Mouse (Mus musculus): ENCODE measurements around the gene Tigit. TPM values are rescaled to one million over a fixed set of nuclear protein-coding genes. Genes with fewer than 3 reads are reported as not detected.

Gene Tigit
- polyA plus RNA-seq (2015; fragmentation: Nextera tagmentation; extraction: Ambion mirVana): not detected in 2 replicates

DNA sequence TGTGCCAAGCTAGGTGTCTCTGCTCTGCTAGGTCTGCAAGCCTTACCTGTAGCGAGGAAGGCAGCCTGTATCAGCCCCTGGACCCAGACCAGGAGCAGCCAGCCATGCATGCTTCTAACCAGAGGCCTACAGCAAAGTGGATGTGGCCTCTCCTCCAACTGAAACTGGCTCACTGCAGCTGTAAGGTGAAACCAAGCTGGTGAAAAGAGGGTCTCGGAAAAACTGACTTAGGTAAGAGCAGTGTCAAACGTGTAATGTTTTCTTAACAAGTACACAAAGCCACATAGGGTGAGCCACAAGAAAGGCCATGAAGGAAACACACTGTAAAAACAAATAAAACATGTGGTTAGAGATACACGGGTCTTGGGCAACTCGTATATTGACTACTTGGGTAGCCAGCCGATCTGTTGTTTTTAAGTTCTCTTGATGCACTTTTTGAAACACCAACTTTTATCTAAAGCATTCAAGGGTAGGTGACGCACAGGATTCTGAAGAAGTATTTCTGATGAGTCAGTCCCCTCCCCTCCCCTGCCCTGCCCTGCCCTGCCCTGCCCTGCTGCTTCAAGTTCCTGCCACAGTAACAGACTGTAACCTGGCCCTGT is at the start of gene Tigit:
Gene Tigit, minus strand, starts transcription at position 169 of the 602 bp plus-strand sequence.
- no peak within 1 kb of the TSS for H3K4me2 ChIP-seq (ENCODE audit: low read depth, low read length)
- H3K9ac ChIP-seq (ENCODE audit: low read depth, low read length): no peak within 1 kb of the TSS
- H3K27ac ChIP-seq (ENCODE audit: low read length): no peak within 1 kb of the TSS
- no peak within 1 kb of the TSS for H3K4me3 ChIP-seq (ENCODE audit: low read depth, low read length)
- no peaks in the 10 kb centered on the region for H3K9me3 ChIP-seq (replicated peaks; ENCODE audit: control insufficient read depth, low read length)
- H3K4me1 ChIP-seq (ENCODE audit: control insufficient read depth, low read depth, low read length): no peaks in the 10 kb centered on the region
- 47% methylated on average over 7 of the region's 7 CpGs for WGBS (ENCODE audit: insufficient replicate concordance)
- ATAC-seq (ENCODE audit: low read depth): no peak
- no peaks in the 10 kb centered on the region for H3K36me3 ChIP-seq (ENCODE audit: control insufficient read depth, insufficient read depth)
- no peaks in the 10 kb centered on the region for H3K27me3 ChIP-seq (ENCODE audit: control insufficient read depth, insufficient read depth, low read depth, low read length)

DNA sequence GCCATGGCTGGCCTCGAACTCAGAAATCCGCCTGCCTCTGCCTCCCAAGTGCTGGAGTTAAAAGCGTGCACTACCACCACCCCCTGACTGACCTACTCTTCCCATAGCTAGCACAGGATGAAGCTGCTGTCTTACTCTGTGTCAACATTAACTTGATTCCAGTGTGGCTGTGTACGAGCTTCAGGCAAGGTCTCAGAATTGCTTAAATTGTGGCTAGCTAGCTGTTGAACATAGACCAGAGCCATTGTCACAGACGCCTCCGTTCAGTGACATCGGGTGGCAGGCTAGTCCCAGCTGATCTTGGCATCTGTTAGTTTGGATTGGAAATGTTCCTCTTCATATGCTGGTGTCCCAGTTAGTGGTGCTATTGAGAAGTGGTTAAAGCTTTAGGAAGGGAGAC is 47.4 kb upstream of the Tigit start:
- Histone ChIP-seq H3K4me2 (ENCODE audit: low read depth, low read length) (no peak overlapping the region), H3K27me3 (ENCODE audit: control insufficient read depth, insufficient read depth, low read depth, low read length) (no peaks in the 10 kb centered on the region), H3K9ac (ENCODE audit: low read depth, low read length) (no peak overlapping the region), H3K27ac (ENCODE audit: low read length) (no peak overlapping the region), H3K36me3 (ENCODE audit: control insufficient read depth, insufficient read depth) (no peaks in the 10 kb centered on the region), H3K4me3 (ENCODE audit: low read depth, low read length) (no peak overlapping the region), H3K9me3 (replicated peaks; ENCODE audit: control insufficient read depth, low read length) (no peaks in the 10 kb centered on the region), H3K4me1 (ENCODE audit: control insufficient read depth, low read depth, low read length) (no peaks in the 10 kb centered on the region)
- 69% methylated on average over 7 of the region's 7 CpGs for WGBS (ENCODE audit: insufficient replicate concordance)
- ATAC-seq (ENCODE audit: low read depth): no peak

DNA sequence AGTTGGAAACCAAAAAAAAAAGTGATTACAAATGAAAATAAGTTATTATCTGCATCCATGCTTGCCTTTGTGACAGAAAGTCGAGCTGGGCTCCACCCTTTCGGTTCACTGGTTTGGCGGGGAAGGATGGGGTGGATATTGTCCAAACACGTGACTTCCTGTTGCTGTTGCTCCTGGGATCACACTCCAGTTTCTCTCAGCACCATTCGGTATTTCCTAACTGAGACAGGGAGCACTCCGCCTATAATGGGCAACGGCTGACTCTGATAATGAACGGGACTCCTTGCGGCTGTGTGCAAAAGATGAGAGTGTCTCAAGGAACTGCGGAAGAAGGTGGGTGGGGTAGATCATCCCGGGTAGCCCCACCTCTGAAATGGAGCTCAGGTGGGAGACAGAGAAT is 46.7 kb upstream of the Tigit start:
- ATAC-seq (ENCODE audit: low read depth): no peak
- WGBS (ENCODE audit: insufficient replicate concordance): 62% methylated on average over 11 of the region's 11 CpGs

GRCm38 (mm10) chr16:43710134-43710475 is 46.2 kb upstream of the Tigit start:
- Histone ChIP-seq H3K9ac (ENCODE audit: low read depth, low read length) (no peak overlapping the region), H3K4me3 (ENCODE audit: low read depth, low read length) (no peak overlapping the region), H3K27ac (ENCODE audit: low read length) (no peak overlapping the region), H3K9me3 (replicated peaks; ENCODE audit: control insufficient read depth, low read length) (no peaks in the 10 kb centered on the region), H3K4me1 (ENCODE audit: control insufficient read depth, low read depth, low read length) (no peaks in the 10 kb centered on the region), H3K27me3 (ENCODE audit: control insufficient read depth, insufficient read depth, low read depth, low read length) (no peaks in the 10 kb centered on the region), H3K4me2 (ENCODE audit: low read depth, low read length) (no peak overlapping the region), H3K36me3 (ENCODE audit: control insufficient read depth, insufficient read depth) (no peaks in the 10 kb centered on the region)
- no peak for ATAC-seq (ENCODE audit: low read depth)
- WGBS (ENCODE audit: insufficient replicate concordance): 53% methylated on average over 6 of the region's 6 CpGs

More for the DNA sequence above, 46.7 kb upstream of the Tigit start:
- Histone ChIP-seq H3K9me3 (replicated peaks; ENCODE audit: control insufficient read depth, low read length) (no peaks in the 10 kb centered on the region), H3K4me1 (ENCODE audit: control insufficient read depth, low read depth, low read length) (no peaks in the 10 kb centered on the region), H3K27ac (ENCODE audit: low read length) (no peak overlapping the region), H3K27me3 (ENCODE audit: control insufficient read depth, insufficient read depth, low read depth, low read length) (no peaks in the 10 kb centered on the region), H3K9ac (ENCODE audit: low read depth, low read length) (no peak overlapping the region), H3K4me2 (ENCODE audit: low read depth, low read length) (no peak overlapping the region), H3K36me3 (ENCODE audit: control insufficient read depth, insufficient read depth) (no peaks in the 10 kb centered on the region), H3K4me3 (ENCODE audit: low read depth, low read length) (no peak overlapping the region)

GRCm38 (mm10) chr16:43709432-43710133 is 45.6 kb upstream of the Tigit start:
- 34% methylated on average over 9 of the region's 9 CpGs for WGBS (ENCODE audit: insufficient replicate concordance)
- ATAC-seq (ENCODE audit: low read depth): no peak
- no peaks in the 10 kb centered on the region for H3K9me3 ChIP-seq (replicated peaks; ENCODE audit: control insufficient read depth, low read length)
- no peak overlapping the region for H3K9ac ChIP-seq (ENCODE audit: low read depth, low read length)
- no peak overlapping the region for H3K4me2 ChIP-seq (ENCODE audit: low read depth, low read length)
- no peaks in the 10 kb centered on the region for H3K36me3 ChIP-seq (ENCODE audit: control insufficient read depth, insufficient read depth)
- H3K4me1 ChIP-seq (ENCODE audit: control insufficient read depth, low read depth, low read length): no peaks in the 10 kb centered on the region
- H3K27me3 ChIP-seq (ENCODE audit: control insufficient read depth, insufficient read depth, low read depth, low read length): no peaks in the 10 kb centered on the region
- no peak overlapping the region for H3K27ac ChIP-seq (ENCODE audit: low read length)
- no peak overlapping the region for H3K4me3 ChIP-seq (ENCODE audit: low read depth, low read length)

DNA sequence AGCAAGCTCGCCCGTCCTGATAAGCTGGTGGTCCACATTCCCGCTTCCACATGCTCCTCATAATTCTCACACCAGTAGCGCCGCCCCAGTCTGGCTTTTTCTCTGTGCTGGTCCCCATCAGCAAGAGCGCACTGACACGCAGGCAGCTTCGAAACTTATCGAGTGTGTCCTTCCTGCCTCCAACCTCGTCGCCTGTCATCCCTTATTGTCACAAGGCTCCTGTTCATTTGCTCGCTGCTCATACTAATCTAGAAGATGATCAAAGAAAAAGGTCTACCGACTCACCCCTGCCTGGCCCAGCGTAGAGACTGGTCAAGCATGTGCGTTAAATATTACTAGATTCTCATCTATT is 45.1 kb upstream of the Tigit start:
- Histone ChIP-seq H3K27me3 (ENCODE audit: control insufficient read depth, insufficient read depth, low read depth, low read length) (no peaks in the 10 kb centered on the region), H3K4me3 (ENCODE audit: low read depth, low read length) (no peak overlapping the region), H3K9me3 (replicated peaks; ENCODE audit: control insufficient read depth, low read length) (no peaks in the 10 kb centered on the region), H3K4me2 (ENCODE audit: low read depth, low read length) (no peak overlapping the region), H3K36me3 (ENCODE audit: control insufficient read depth, insufficient read depth) (no peaks in the 10 kb centered on the region), H3K4me1 (ENCODE audit: control insufficient read depth, low read depth, low read length) (no peaks in the 10 kb centered on the region), H3K27ac (ENCODE audit: low read length) (no peak overlapping the region), H3K9ac (ENCODE audit: low read depth, low read length) (no peak overlapping the region)
- WGBS (ENCODE audit: insufficient replicate concordance): 60% methylated on average over 15 of the region's 15 CpGs
- no peak for ATAC-seq (ENCODE audit: low read depth)

DNA sequence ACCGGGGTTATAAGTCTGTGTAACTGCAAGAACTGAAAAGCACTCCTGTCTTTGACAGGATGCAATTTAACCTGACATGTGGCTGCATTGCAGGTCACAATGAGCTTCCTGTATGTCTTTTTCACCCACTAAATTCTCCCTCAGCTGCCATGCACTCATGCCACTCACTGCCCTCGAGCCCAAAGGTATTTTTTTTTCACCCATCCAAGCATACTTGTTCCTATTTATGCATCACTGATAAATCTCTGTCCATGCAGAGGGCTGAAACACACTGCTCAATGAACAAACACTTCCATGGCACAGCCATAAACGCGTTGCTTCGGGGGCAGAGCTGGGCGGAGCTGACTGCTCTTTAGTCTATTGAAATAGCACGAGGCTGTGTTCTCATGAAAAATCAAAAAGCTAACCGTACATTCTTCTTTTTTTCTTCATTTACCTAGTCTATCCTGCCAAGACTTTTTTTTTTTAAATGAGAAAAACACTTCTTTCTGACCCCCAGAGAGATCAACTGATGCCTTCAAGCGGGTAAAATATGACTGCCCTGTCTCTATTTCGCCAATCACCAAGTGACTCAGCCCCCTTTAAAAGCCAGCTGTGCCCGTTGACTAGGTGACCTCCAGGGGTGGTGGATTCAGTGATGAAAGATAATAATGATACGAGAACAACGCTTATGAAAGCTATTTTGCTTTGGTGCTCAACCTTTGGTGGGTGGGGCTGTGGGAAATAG is 44.6 kb upstream of the Tigit start:
- H3K4me3 ChIP-seq (ENCODE audit: low read depth, low read length): no peak overlapping the region
- no peaks in the 10 kb centered on the region for H3K9me3 ChIP-seq (replicated peaks; ENCODE audit: control insufficient read depth, low read length)
- no peaks in the 10 kb centered on the region for H3K4me1 ChIP-seq (ENCODE audit: control insufficient read depth, low read depth, low read length)
- no peaks in the 10 kb centered on the region for H3K27me3 ChIP-seq (ENCODE audit: control insufficient read depth, insufficient read depth, low read depth, low read length)
- no peak overlapping the region for H3K9ac ChIP-seq (ENCODE audit: low read depth, low read length)
- no peak overlapping the region for H3K27ac ChIP-seq (ENCODE audit: low read length)
- WGBS (ENCODE audit: insufficient replicate concordance): 57% methylated on average over 13 of the region's 13 CpGs
- H3K36me3 ChIP-seq (ENCODE audit: control insufficient read depth, insufficient read depth): no peaks in the 10 kb centered on the region
- no peak overlapping the region for H3K4me2 ChIP-seq (ENCODE audit: low read depth, low read length)
- no peak for ATAC-seq (ENCODE audit: low read depth)

DNA sequence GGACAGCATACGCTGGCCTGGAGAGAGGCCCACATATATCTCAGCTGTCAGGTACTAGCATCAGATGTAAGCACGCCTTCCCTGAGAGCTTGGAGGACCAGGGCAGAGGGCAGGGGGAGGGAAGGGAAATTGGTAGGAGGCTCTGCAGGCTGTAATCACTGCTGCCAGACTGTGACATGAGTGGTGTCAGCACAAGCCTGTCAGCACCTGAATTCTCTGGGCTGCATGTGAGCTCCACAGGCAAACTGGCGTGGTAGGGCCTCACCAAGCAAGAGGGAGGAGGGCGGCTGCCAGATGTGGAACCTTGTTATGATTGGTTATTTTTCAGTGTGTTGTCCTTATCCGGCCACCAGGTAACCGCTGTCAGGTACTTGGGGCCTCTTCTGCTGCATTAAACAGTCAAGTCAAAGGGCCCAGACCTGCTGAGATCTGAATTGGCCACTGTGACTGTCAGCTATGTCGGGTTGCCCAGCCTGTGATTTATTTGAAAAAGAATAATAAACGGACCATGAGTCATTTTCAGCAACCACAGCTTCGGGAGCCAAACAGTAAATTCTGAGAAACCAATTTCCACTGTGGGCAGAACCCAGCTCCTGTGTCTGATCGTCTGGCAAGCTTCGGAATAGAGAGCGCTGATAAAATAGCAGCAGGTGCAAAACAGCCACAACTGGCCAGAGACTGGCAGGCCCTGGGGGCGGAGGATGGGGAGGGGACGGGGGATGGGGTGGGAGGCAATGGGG is 38.0 kb upstream of the Tigit start:
- 62% methylated on average over 14 of the region's 14 CpGs for WGBS (ENCODE audit: insufficient replicate concordance)
- Histone ChIP-seq H3K27ac (ENCODE audit: low read length) (no peak overlapping the region), H3K4me1 (ENCODE audit: control insufficient read depth, low read depth, low read length) (no peaks in the 10 kb centered on the region), H3K4me3 (ENCODE audit: low read depth, low read length) (no peak overlapping the region), H3K9me3 (replicated peaks; ENCODE audit: control insufficient read depth, low read length) (no peaks in the 10 kb centered on the region), H3K36me3 (ENCODE audit: control insufficient read depth, insufficient read depth) (no peaks in the 10 kb centered on the region), H3K9ac (ENCODE audit: low read depth, low read length) (no peak overlapping the region), H3K27me3 (ENCODE audit: control insufficient read depth, insufficient read depth, low read depth, low read length) (no peaks in the 10 kb centered on the region), H3K4me2 (ENCODE audit: low read depth, low read length) (no peak overlapping the region)
- ATAC-seq (ENCODE audit: low read depth): no peak

Data from liver, embryonic 16.5 days (tissue).